Mouse (Mus musculus) lung, embryonic 16.5 days (tissue): ENCODE measurements at regions not wholly inside any gene's neighbourhood (a gene's known extent, or its start where the extent isn't known, plus 50 kb on each side); places are given as distances from the start of the nearest gene placed in this dataset.

Experiments
- ATAC-seq: fragments of 200-750 bp; cut with Nextera tagmentation; 2 replicates; pipeline ENCODE4 v1.8.0; 2017; ENCODE audit warnings: low read depth, mild to moderate bottlenecking, moderate library complexity
- H3K27ac ChIP-seq: fragments of 300-500 bp; sonication (generic); 2 replicates; pipeline ENCODE4 v1.5.1; 2014; ENCODE audit warnings: mild to moderate bottlenecking, control low read depth, low read length
- H3K27me3 ChIP-seq: fragments of 300-500 bp; sonication (generic); 2 replicates; pipeline ENCODE4 v1.6.1; 2014; ENCODE audit warnings: low read depth, low read length, mixed read lengths; ENCODE audit not compliant: control insufficient read depth, insufficient read depth
- H3K36me3 ChIP-seq: fragments of 300-500 bp; sonication (generic); 2 replicates; pipeline ENCODE4 v1.6.1; 2014; ENCODE audit warnings: low read length; ENCODE audit not compliant: control insufficient read depth, insufficient read depth
- H3K4me1 ChIP-seq: fragments of 300-500 bp; sonication (generic); replicated peaks from 2 replicates; pipeline ENCODE4 v1.6.1; 2014; ENCODE audit warnings: low read length, mixed read lengths; ENCODE audit not compliant: control insufficient read depth, insufficient read depth
- H3K4me2 ChIP-seq: fragments of 300-500 bp; sonication (generic); 2 replicates; pipeline ENCODE4 v1.6.1; 2014; ENCODE audit warnings: low read depth, low read length, control low read depth
- H3K4me3 ChIP-seq: fragments of 300-500 bp; sonication (generic); 2 replicates; pipeline ENCODE4 v1.5.1; 2014; ENCODE audit warnings: mild to moderate bottlenecking, low read length, control low read depth
- H3K9ac ChIP-seq: fragments of 300-500 bp; sonication (generic); 2 replicates; pipeline ENCODE4 v1.6.1; 2014; ENCODE audit warnings: low read length, control low read depth
- H3K9me3 ChIP-seq: fragments of 300-500 bp; sonication (generic); 2 replicates; pipeline ENCODE4 v1.6.1; 2016; ENCODE audit warnings: low read length; ENCODE audit not compliant: control insufficient read depth
- WGBS: fragments of 180-500 bp; shearing (Covaris S2); extraction: QIAGEN DNeasy Blood & Tissue Kit; methylation state at CpG from one replicate; pipeline ENCODE4 v1.1.7; 2014; 5-methylcytosine and 5-hydroxymethylcytosine counted together

DNA sequence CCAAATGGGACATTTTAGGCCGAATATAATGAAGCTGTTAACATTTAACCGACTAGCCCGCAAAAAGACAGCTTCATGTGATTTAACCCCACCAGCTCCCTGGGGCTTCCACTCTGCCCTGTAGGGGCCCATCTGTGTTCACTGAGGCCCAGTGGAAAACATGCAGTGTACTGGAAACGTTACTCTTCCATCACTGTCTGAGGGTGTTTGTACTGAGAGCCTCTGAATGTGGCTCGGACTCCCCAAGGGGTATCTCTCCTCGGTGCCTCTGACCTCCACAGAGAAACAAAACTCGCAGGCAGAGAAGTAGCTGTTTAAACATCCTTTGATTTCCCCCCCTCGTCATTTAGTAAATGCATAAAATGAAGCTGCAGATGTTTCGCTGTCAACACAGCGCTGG is 263.6 kb upstream of the Sall1 start:
- 32% methylated on average over 10 of the region's 10 CpGs for WGBS
- Histone ChIP-seq H3K4me1 (no peaks in the 10 kb centered on the region), H3K27ac (no peak overlapping the region), H3K4me3 (no peak overlapping the region), H3K9me3 (no peaks in the 10 kb centered on the region), H3K36me3 (no peaks in the 10 kb centered on the region), H3K9ac (no peak overlapping the region), H3K4me2 (no peak overlapping the region), H3K27me3 (no peaks in the 10 kb centered on the region)
- no peak for ATAC-seq

DNA sequence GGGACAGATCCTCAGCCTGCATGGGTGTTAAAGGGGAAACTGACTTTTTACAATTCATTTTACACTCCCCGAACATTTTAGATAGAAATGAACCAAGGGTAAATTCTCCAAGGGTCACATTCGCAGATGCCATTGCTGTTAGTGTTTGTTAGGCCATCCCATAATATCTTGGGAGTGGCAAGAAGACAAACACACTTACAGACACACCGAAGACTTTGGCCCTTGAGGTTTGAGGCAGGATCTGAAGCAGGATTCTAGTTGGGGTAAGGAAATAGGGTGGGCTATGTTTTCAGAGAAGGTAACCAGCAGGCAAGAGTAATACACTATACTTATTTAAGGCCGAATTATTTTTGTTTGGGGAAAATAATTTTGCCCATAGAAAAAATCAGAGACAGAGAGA is 263.1 kb upstream of the Sall1 start:
- H3K36me3 ChIP-seq, result no peaks in the 10 kb centered on the region
- H3K9ac ChIP-seq, result no peak overlapping the region
- no peak for ATAC-seq
- no peak overlapping the region for H3K4me3 ChIP-seq
- no peaks in the 10 kb centered on the region for H3K4me1 ChIP-seq
- 68% methylated on average over 4 of the region's 4 CpGs for WGBS
- H3K4me2 ChIP-seq, result no peak overlapping the region
- no peak overlapping the region for H3K27ac ChIP-seq
- H3K27me3 ChIP-seq, result no peaks in the 10 kb centered on the region
- H3K9me3 ChIP-seq, result no peaks in the 10 kb centered on the region

DNA sequence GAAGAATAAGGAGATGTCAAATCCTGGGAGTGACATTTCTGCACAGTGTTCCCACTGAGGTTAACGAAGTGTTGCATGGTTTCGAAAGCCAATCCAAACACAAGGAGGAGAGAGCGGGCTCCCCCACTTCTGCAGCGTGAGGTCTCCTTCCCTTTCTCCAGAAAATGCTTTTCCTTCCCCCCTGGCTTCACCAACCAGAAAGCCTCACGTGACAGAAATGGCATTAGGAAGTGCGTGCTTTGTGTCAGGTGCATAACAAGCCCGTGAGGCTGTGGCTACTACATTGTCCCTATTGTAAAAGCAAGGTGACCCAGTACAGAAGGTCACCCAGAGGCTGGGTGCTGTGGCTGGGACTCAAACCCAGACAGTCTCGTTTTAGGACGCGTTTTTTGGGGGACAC is 260.2 kb upstream of the Sall1 start:
- Histone ChIP-seq H3K4me1 (no peaks in the 10 kb centered on the region), H3K9me3 (no peaks in the 10 kb centered on the region), H3K27me3 (no peaks in the 10 kb centered on the region), H3K27ac (no peak overlapping the region), H3K4me3 (no peak overlapping the region), H3K36me3 (no peaks in the 10 kb centered on the region), H3K4me2 (no peak overlapping the region), H3K9ac (no peak overlapping the region)
- WGBS, result 72% methylated on average over 10 of the region's 10 CpGs
- no peak for ATAC-seq

DNA sequence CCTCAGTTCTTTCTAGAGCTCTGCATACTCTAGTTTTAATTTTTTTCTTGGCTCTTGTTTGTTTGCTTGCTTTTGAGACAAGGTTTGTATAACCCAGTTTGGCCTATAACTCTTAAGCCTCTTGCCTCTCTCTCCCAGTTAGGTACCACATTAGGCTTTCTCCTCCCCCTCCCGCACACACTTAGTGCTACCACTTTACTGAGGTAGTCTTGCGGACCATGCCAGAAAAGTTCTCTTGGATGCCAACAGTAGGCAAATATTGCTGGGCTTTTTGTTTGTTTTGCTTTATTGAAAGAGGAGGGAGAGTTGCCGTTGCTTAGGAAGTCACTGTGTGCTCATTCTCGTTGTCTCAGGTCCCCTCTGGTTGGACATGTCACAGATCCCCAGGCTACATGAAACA is 259.4 kb upstream of the Sall1 start:
- no peaks in the 10 kb centered on the region for H3K27me3 ChIP-seq
- H3K4me3 ChIP-seq, result no peak overlapping the region
- no peak overlapping the region for H3K4me2 ChIP-seq
- no peaks in the 10 kb centered on the region for H3K9me3 ChIP-seq
- no peak for ATAC-seq
- no peak overlapping the region for H3K27ac ChIP-seq
- 39% methylated on average over 4 of the region's 4 CpGs for WGBS
- no peaks in the 10 kb centered on the region for H3K4me1 ChIP-seq
- H3K36me3 ChIP-seq, result no peaks in the 10 kb centered on the region
- H3K9ac ChIP-seq, result no peak overlapping the region

DNA sequence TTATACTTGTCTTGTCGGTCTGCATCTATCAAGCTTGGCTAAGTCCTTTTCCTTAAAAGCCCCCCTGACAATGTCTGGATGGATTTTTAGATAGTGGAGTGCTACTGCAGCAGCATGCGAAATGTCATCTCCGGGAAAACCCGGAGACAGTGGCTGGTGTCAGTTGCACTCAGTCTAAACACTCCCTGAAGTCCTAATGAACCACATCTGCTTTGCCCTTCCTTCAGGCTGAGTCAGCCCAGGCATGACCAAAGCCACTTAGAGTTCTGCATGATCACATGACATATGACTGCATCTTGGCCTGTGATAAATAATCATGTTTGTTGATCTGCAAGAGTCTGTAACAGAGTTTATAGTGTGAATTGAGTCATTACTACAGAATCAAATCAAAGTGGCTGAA is 255.7 kb upstream of the Sall1 start:
- ATAC-seq, result no peak
- WGBS, result 63% methylated on average over 4 of the region's 4 CpGs

DNA sequence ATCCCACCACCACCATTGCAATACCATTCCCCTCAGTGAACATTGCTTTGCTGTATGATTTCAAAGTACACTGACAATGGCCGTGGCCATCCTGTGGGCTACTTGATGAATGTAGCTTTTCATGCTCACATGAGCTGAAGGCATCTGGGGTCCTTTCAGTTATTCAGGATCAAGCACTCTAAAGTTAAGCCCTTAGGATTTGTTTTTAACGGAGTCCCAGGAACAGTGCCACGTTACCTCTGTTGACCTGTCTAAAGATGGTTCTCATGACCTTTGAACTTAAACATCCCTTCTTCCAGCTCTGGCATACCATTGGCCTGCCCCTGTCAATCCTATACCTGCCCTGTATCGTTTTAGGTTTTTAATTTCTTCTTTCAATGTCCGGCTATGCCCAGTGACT is 251.7 kb upstream of the Sall1 start:
- no peaks in the 10 kb centered on the region for H3K27me3 ChIP-seq
- H3K36me3 ChIP-seq, result no peaks in the 10 kb centered on the region
- 52% methylated on average over 5 of the region's 5 CpGs for WGBS
- no peaks in the 10 kb centered on the region for H3K9me3 ChIP-seq
- H3K9ac ChIP-seq, result no peak overlapping the region
- no peak for ATAC-seq
- H3K4me1 ChIP-seq, result no peaks in the 10 kb centered on the region
- H3K4me3 ChIP-seq, result no peak overlapping the region
- H3K4me2 ChIP-seq, result no peak overlapping the region
- no peak overlapping the region for H3K27ac ChIP-seq

More for the DNA sequence above, 255.7 kb upstream of the Sall1 start:
- Histone ChIP-seq H3K4me2 (no peak overlapping the region), H3K9me3 (no peaks in the 10 kb centered on the region), H3K9ac (no peak overlapping the region), H3K36me3 (no peaks in the 10 kb centered on the region), H3K27me3 (no peaks in the 10 kb centered on the region), H3K27ac (no peak overlapping the region), H3K4me1 (no peaks in the 10 kb centered on the region), H3K4me3 (no peak overlapping the region)

DNA sequence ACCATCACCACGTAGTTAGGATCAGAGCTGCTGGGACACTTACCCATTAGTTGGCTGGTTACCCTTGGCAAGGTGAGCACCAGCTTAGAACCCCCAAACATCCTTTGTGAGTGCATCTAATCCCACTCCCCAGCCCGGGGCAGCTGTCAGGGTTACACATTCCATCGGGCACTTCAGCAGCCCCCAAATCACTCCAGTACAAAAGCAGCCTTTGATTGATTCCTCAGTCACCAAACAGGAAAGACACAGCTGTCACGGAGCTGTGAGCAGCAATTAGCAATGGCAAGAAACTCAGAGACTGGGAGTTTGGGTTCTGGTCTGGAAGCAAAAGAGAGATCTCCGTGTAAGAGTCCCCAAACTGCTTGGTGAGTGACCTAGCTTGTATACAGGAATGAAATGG is 245.1 kb upstream of the Sall1 start:
- Histone ChIP-seq H3K9ac (no peak overlapping the region), H3K9me3 (no peaks in the 10 kb centered on the region), H3K27me3 (no peaks in the 10 kb centered on the region; the same call in 1 of the 2 replicates), H3K4me3 (no peak overlapping the region), H3K27ac (no peak overlapping the region), H3K4me2 (no peak overlapping the region), H3K4me1 (no peaks in the 10 kb centered on the region), H3K36me3 (no peaks in the 10 kb centered on the region)
- ATAC-seq, result no peak
- 15% methylated on average over 5 of the region's 5 CpGs for WGBS

DNA sequence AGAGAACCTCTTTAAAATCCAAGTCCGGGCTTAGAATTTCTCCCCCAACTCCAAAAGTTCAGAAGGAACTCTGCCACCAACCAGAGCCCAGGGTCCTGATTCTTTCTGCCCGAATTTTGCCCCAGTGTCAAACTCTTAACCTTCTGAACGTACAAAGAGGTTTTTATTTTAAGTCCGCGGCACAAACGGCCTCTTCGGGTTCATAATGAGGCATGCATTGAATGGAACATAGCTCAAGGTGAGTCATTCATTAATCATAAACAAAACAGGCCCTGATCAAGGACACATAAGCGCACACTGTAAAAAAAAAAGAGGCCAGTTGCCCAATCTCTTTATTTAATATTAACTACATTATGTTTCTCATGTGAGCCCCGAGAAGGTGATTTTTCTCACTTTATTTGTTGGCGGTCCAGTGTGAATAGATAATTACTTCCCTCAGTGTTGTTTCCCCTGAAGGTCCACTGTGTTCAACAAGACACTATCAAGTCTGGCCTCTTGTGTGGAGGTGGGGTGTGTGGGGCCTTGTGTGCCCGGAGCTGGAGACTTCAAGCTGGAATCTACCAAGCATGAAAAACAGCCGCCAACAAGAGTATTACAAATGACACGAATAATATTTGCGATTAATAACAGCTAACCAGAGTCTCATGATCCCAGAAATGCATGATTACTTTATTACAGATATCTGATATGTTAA is 241.1 kb upstream of the Sall1 start:
- no peak overlapping the region for H3K27ac ChIP-seq
- no peak overlapping the region for H3K9ac ChIP-seq
- no peaks in the 10 kb centered on the region for H3K9me3 ChIP-seq
- no peaks in the 10 kb centered on the region for H3K36me3 ChIP-seq
- H3K4me2 ChIP-seq, result no peak overlapping the region
- no peak for ATAC-seq
- WGBS, result 81% methylated on average over 14 of the region's 14 CpGs
- no peak overlapping the region for H3K4me3 ChIP-seq
- no peaks in the 10 kb centered on the region; the same call in 1 of the 2 replicates for H3K27me3 ChIP-seq
- H3K4me1 ChIP-seq, result no peaks in the 10 kb centered on the region

DNA sequence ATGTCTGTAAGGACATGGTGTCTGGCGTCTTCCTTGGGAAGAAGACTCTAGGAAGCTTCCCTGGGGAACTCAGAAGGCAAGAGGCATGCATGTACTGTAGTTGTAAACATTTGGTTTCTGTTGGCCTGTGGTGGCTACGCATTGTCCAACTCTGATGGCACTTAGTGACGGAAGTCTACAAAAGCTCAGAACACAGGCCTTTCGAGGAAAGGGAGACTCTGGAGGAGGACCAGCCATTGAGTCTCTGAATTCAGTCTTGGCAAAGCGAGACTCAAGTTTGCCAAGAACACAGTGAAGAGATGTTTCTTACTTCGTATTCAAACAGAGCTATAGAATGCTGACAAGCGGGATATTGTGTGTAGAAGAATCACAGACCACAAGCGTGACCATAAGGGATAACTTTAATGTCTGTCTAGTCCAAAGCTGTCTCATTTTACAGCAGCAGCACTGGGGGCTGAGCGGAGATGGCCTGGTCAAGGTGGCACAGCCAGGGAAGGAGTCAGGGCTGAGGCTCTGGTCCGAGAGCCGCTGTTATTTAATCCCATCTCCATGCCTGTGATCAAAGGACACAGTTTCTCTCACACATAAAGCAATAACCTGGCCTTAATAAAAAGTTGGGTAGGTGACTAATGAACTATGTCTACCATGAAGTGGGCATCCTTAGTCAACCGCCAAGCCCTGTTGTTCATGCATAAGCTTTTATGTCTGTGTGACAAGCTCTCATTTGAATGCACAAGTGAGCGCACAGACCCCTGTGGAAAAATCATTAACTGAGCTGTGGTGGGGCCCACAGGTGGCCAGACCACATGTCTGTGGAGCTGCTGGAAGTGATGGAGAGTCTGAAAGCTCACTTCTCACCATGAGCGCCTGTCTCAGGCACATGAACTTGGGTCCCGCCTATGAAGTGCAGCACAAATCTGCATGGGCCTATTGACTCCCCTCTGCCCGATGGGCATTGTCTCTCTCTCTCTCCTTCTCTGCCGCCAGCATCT is 239.4 kb upstream of the Sall1 start:
- Histone ChIP-seq H3K9ac (no peak overlapping the region), H3K27me3 (no peaks in the 10 kb centered on the region), H3K4me3 (no peak overlapping the region), H3K27ac (no peak overlapping the region), H3K4me1 (no peaks in the 10 kb centered on the region), H3K4me2 (no peak overlapping the region), H3K9me3 (no peaks in the 10 kb centered on the region), H3K36me3 (no peaks in the 10 kb centered on the region)
- WGBS, result 88% methylated on average over 17 of the region's 17 CpGs
- ATAC-seq, result no peak
